Mouse (Mus musculus): ENCODE data around the gene Hsph1. TPM values are rescaled to one million over a fixed set of nuclear protein-coding genes. Genes with fewer than 3 reads are reported as not detected.

The Hsph1 gene
- total RNA-seq, 2 experiments from 2014 or later = 178 to 180 TPM

- DNase-seq = no peak
- intact Hi-C loops (cut with DNase I) = no loop called here
Measured at GRCm38 (mm10) chr5:149642783-149643509, 6.8 kb upstream of the Hsph1 start.

GRCm38 (mm10) chr5:149642366-149642765 lies 6.2 kb upstream of the Hsph1 start:
- intact Hi-C loops (cut with DNase I) = no loop called here
- DNase-seq = no peak

- no peak for DNase-seq
- intact Hi-C loops (cut with DNase I) = no loop called here
Measured at GRCm38 (mm10) chr5:149641277-149641892, 5.2 kb upstream of the Hsph1 start.

GRCm38 (mm10) chr5:149637306-149637705 lies 1.1 kb upstream of the Hsph1 start:
- intact Hi-C loops (cut with DNase I) = no loop called here

GRCm38 (mm10) chr5:149635556-149635955 lies 620 bp downstream of the Hsph1 start:
- intact Hi-C loops (cut with DNase I) = no loop called here
- DNase-seq = no peak

More at GRCm38 (mm10) chr5:149637306-149637705, 1.1 kb upstream of the Hsph1 start:
- no peak for DNase-seq

- intact Hi-C loops (cut with DNase I) = no loop called here
- DNase-seq = no peak
Measured at GRCm38 (mm10) chr5:149634409-149635035, 1.7 kb downstream of the Hsph1 start.

- DNase-seq = no peak
- intact Hi-C loops (cut with DNase I) = loop anchor here (5.0 kb wide), 1 partner anchor 88 kb away; no protein-coding TSS in a partner anchor
Measured at GRCm38 (mm10) chr5:149625547-149625946, 10.6 kb downstream of the Hsph1 start.

- intact Hi-C loops (cut with DNase I) = no loop called here
- DNase-seq = no peak
Measured at GRCm38 (mm10) chr5:149623815-149624675, 12.1 kb downstream of the Hsph1 start.

- no peak for DNase-seq
- intact Hi-C loops (cut with DNase I) = no loop called here
Measured at GRCm38 (mm10) chr5:149622644-149623043, 13.5 kb downstream of the Hsph1 start.

- no peak for DNase-seq
- intact Hi-C loops (cut with DNase I) = no loop called here
Measured at GRCm38 (mm10) chr5:149622152-149622551, 14.0 kb downstream of the Hsph1 start.

- no peak for DNase-seq
- intact Hi-C loops (cut with DNase I) = no loop called here
Measured at GRCm38 (mm10) chr5:149617776-149618425, 18.3 kb downstream of the Hsph1 start.

- no peak for DNase-seq
- intact Hi-C loops (cut with DNase I) = no loop called here
Measured at GRCm38 (mm10) chr5:149616817-149617216, 19.4 kb downstream of the Hsph1 start.

GRCm38 (mm10) chr5:149616138-149616537 lies 20.0 kb downstream of the Hsph1 start:
- DNase-seq = no peak
- intact Hi-C loops (cut with DNase I) = no loop called here

- intact Hi-C loops (cut with DNase I) = no loop called here
- no peak for DNase-seq
Measured at GRCm38 (mm10) chr5:149612740-149613139, 23.4 kb downstream of the Hsph1 start.

- intact Hi-C loops (cut with DNase I) = no loop called here
- DNase-seq = peak; percentile 10
Measured at GRCm38 (mm10) chr5:149612165-149612518, 24.0 kb downstream of the Hsph1 start.

- intact Hi-C loops (cut with DNase I) = no loop called here
- peak; percentile 59 for DNase-seq
Measured at GRCm38 (mm10) chr5:149611476-149612164, 24.6 kb downstream of the Hsph1 start.

GRCm38 (mm10) chr5:149607083-149607720 lies 29.0 kb downstream of the Hsph1 start:
- intact Hi-C loops (cut with DNase I) = no loop called here
- DNase-seq = no peak

- DNase-seq = no peak
- intact Hi-C loops (cut with DNase I) = no loop called here
Measured at GRCm38 (mm10) chr5:149603241-149603640, 32.9 kb downstream of the Hsph1 start.

GRCm38 (mm10) chr5:149601996-149602395 lies 34.2 kb downstream of the Hsph1 start:
- intact Hi-C loops (cut with DNase I) = no loop called here
- DNase-seq = peak; percentile 25

Data from left cerebral cortex, postnatal 4 days (tissue).